Mouse (Mus musculus): Measurements from ENCODE around the gene Gfy.

- TF ChIP-seq POLR2A (IDR thresholded peaks at IDR 0.05; ENCODE audit: borderline replicate concordance, control insufficient read depth, low read depth, low read length) (no peak), CTCF (IDR thresholded peaks at IDR 0.05; ENCODE audit: control insufficient read depth, insufficient read depth, low read length) (no peak)
Measured at GRCm38 (mm10) chr7:45185921-45186320, 6.6 kb upstream of the Gfy start.

All from bone marrow, adult 2 months (tissue).